Mouse (Mus musculus): ENCODE data around the gene Gabbr2. TPM values are rescaled to one million over a fixed set of nuclear protein-coding genes. Genes with fewer than 3 reads are reported as not detected.

Gene Gabbr2
- polyA plus RNA-seq, 1 experiment from 2014 or later = 5.5 TPM

GRCm38 (mm10) chr4:46676646-46677045, 315.0 kb downstream of the Gabbr2 start:
- no peaks in the 10 kb centered on the region for H3K4me1 ChIP-seq (replicated peaks; ENCODE audit: control insufficient read depth, insufficient read depth, low read length)
- no peak overlapping the region for H3K9ac ChIP-seq (replicated peaks; ENCODE audit: low read depth, low read length)
- H3K9me3 ChIP-seq (ENCODE audit: control insufficient read depth, low read length) = no peaks in the 10 kb centered on the region
- H3K27me3 ChIP-seq (replicated peaks; ENCODE audit: control insufficient read depth, insufficient read depth, low read length) = no peaks in the 10 kb centered on the region
- no peak overlapping the region for H3K4me3 ChIP-seq (replicated peaks; ENCODE audit: low read length)
- no peak overlapping the region for H3K27ac ChIP-seq (ENCODE audit: low read length)
- ATAC-seq = no peak
- WGBS = 76% methylated on average over 3 of the region's 3 CpGs
- no peaks in the 10 kb centered on the region for H3K36me3 ChIP-seq (ENCODE audit: control insufficient read depth, insufficient read depth)
- H3K4me2 ChIP-seq (ENCODE audit: low read length) = no peak overlapping the region

- H3K27me3 ChIP-seq (replicated peaks; ENCODE audit: control insufficient read depth, insufficient read depth, low read length) = no peaks in the 10 kb centered on the region
- H3K9me3 ChIP-seq (ENCODE audit: control insufficient read depth, low read length) = no peaks in the 10 kb centered on the region
- no peak overlapping the region for H3K4me2 ChIP-seq (ENCODE audit: low read length)
- 28% methylated on average over 4 of the region's 4 CpGs for WGBS
- H3K9ac ChIP-seq (replicated peaks; ENCODE audit: low read depth, low read length) = no peak overlapping the region
- H3K27ac ChIP-seq (ENCODE audit: low read length) = no peak overlapping the region
- no peak overlapping the region for H3K4me3 ChIP-seq (replicated peaks; ENCODE audit: low read length)
- H3K36me3 ChIP-seq (ENCODE audit: control insufficient read depth, insufficient read depth) = no peaks in the 10 kb centered on the region
- H3K4me1 ChIP-seq (replicated peaks; ENCODE audit: control insufficient read depth, insufficient read depth, low read length) = no peaks in the 10 kb centered on the region
- ATAC-seq = no peak
Observed at GRCm38 (mm10) chr4:46675992-46676391, 315.7 kb downstream of the Gabbr2 start.

- Histone ChIP-seq H3K4me3 (replicated peaks; ENCODE audit: low read length) (no peak overlapping the region), H3K27ac (ENCODE audit: low read length) (no peak overlapping the region), H3K4me1 (replicated peaks; ENCODE audit: control insufficient read depth, insufficient read depth, low read length) (no peaks in the 10 kb centered on the region), H3K27me3 (replicated peaks; ENCODE audit: control insufficient read depth, insufficient read depth, low read length) (no peaks in the 10 kb centered on the region), H3K4me2 (ENCODE audit: low read length) (no peak overlapping the region), H3K9ac (replicated peaks; ENCODE audit: low read depth, low read length) (no peak overlapping the region), H3K36me3 (ENCODE audit: control insufficient read depth, insufficient read depth) (no peaks in the 10 kb centered on the region), H3K9me3 (ENCODE audit: control insufficient read depth, low read length) (no peaks in the 10 kb centered on the region)
- no peak for ATAC-seq
- 57% methylated on average over 11 of the region's 11 CpGs for WGBS
Observed at GRCm38 (mm10) chr4:46675272-46675785, 316.3 kb downstream of the Gabbr2 start.

- 74% methylated on average over 11 of the region's 11 CpGs for WGBS
- no peak overlapping the region for H3K4me3 ChIP-seq (replicated peaks; ENCODE audit: low read length)
- H3K36me3 ChIP-seq (ENCODE audit: control insufficient read depth, insufficient read depth) = no peaks in the 10 kb centered on the region
- no peak overlapping the region for H3K9ac ChIP-seq (replicated peaks; ENCODE audit: low read depth, low read length)
- H3K27me3 ChIP-seq (replicated peaks; ENCODE audit: control insufficient read depth, insufficient read depth, low read length) = no peaks in the 10 kb centered on the region
- ATAC-seq = no peak
- peaks cover 8% of the 10 kb centered on the region for H3K4me1 ChIP-seq (replicated peaks; ENCODE audit: control insufficient read depth, insufficient read depth, low read length)
- no peak overlapping the region for H3K27ac ChIP-seq (ENCODE audit: low read length)
- H3K9me3 ChIP-seq (ENCODE audit: control insufficient read depth, low read length) = no peaks in the 10 kb centered on the region
- H3K4me2 ChIP-seq (ENCODE audit: low read length) = no peak overlapping the region
Observed at GRCm38 (mm10) chr4:46668620-46669019, 323.1 kb downstream of the Gabbr2 start.

- Histone ChIP-seq H3K4me1 (replicated peaks; ENCODE audit: control insufficient read depth, insufficient read depth, low read length) (peaks cover 8% of the 10 kb centered on the region), H3K9me3 (ENCODE audit: control insufficient read depth, low read length) (no peaks in the 10 kb centered on the region), H3K4me3 (replicated peaks; ENCODE audit: low read length) (no peak overlapping the region), H3K4me2 (ENCODE audit: low read length) (no peak overlapping the region), H3K27me3 (replicated peaks; ENCODE audit: control insufficient read depth, insufficient read depth, low read length) (no peaks in the 10 kb centered on the region), H3K9ac (replicated peaks; ENCODE audit: low read depth, low read length) (no peak overlapping the region), H3K27ac (ENCODE audit: low read length) (no peak overlapping the region), H3K36me3 (ENCODE audit: control insufficient read depth, insufficient read depth) (no peaks in the 10 kb centered on the region)
- no peak for ATAC-seq
- WGBS = 51% methylated on average over 5 of the region's 5 CpGs
Observed at GRCm38 (mm10) chr4:46666420-46666819, 325.3 kb downstream of the Gabbr2 start.

- no peaks in the 10 kb centered on the region for H3K9me3 ChIP-seq (ENCODE audit: control insufficient read depth, low read length)
- no peak overlapping the region for H3K9ac ChIP-seq (replicated peaks; ENCODE audit: low read depth, low read length)
- H3K27ac ChIP-seq (ENCODE audit: low read length) = no peak overlapping the region
- no peaks in the 10 kb centered on the region for H3K36me3 ChIP-seq (ENCODE audit: control insufficient read depth, insufficient read depth)
- H3K4me3 ChIP-seq (replicated peaks; ENCODE audit: low read length) = no peak overlapping the region
- WGBS = 2% methylated on average over 5 of the region's 8 CpGs
- no peak overlapping the region for H3K4me2 ChIP-seq (ENCODE audit: low read length)
- H3K27me3 ChIP-seq (replicated peaks; ENCODE audit: control insufficient read depth, insufficient read depth, low read length) = no peaks in the 10 kb centered on the region
- peaks cover 8% of the 10 kb centered on the region for H3K4me1 ChIP-seq (replicated peaks; ENCODE audit: control insufficient read depth, insufficient read depth, low read length)
- no peak for ATAC-seq
Observed at GRCm38 (mm10) chr4:46665371-46665774, 326.3 kb downstream of the Gabbr2 start.

GRCm38 (mm10) chr4:46664123-46665009, 327.3 kb downstream of the Gabbr2 start:
- peak overlapping the region; percentile 35 for H3K4me3 ChIP-seq (replicated peaks; ENCODE audit: low read length)
- no peaks in the 10 kb centered on the region for H3K27me3 ChIP-seq (replicated peaks; ENCODE audit: control insufficient read depth, insufficient read depth, low read length)
- H3K4me1 ChIP-seq (replicated peaks; ENCODE audit: control insufficient read depth, insufficient read depth, low read length) = peaks cover 8% of the 10 kb centered on the region
- H3K4me2 ChIP-seq (ENCODE audit: low read length) = peak overlapping the region; percentile 55
- no peaks in the 10 kb centered on the region for H3K9me3 ChIP-seq (ENCODE audit: control insufficient read depth, low read length)
- peak overlapping the region; percentile 57 for H3K9ac ChIP-seq (replicated peaks; ENCODE audit: low read depth, low read length)
- no peaks in the 10 kb centered on the region for H3K36me3 ChIP-seq (ENCODE audit: control insufficient read depth, insufficient read depth)
- ATAC-seq = peak; percentile 81
- peak overlapping the region; percentile 44 for H3K27ac ChIP-seq (ENCODE audit: low read length)
- WGBS = 5% methylated on average over 34 of the region's 34 CpGs

GRCm38 (mm10) chr4:46661433-46661832, 330.2 kb downstream of the Gabbr2 start:
- Histone ChIP-seq H3K4me1 (replicated peaks; ENCODE audit: control insufficient read depth, insufficient read depth, low read length) (peaks cover 8% of the 10 kb centered on the region), H3K9me3 (ENCODE audit: control insufficient read depth, low read length) (no peaks in the 10 kb centered on the region), H3K4me3 (replicated peaks; ENCODE audit: low read length) (no peak overlapping the region), H3K9ac (replicated peaks; ENCODE audit: low read depth, low read length) (no peak overlapping the region), H3K36me3 (ENCODE audit: control insufficient read depth, insufficient read depth) (no peaks in the 10 kb centered on the region), H3K4me2 (ENCODE audit: low read length) (no peak overlapping the region), H3K27ac (ENCODE audit: low read length) (no peak overlapping the region), H3K27me3 (replicated peaks; ENCODE audit: control insufficient read depth, insufficient read depth, low read length) (no peaks in the 10 kb centered on the region)
- no peak for ATAC-seq
- 73% methylated on average over 9 of the region's 9 CpGs for WGBS

- no peak for ATAC-seq
Observed at GRCm38 (mm10) chr4:46658946-46659345, 332.7 kb downstream of the Gabbr2 start.

More at GRCm38 (mm10) chr4:46658946-46659345, 332.7 kb downstream of the Gabbr2 start:
- no peaks in the 10 kb centered on the region for H3K27me3 ChIP-seq (replicated peaks; ENCODE audit: control insufficient read depth, insufficient read depth, low read length)
- H3K36me3 ChIP-seq (ENCODE audit: control insufficient read depth, insufficient read depth) = no peaks in the 10 kb centered on the region
- no peak overlapping the region for H3K4me2 ChIP-seq (ENCODE audit: low read length)
- no peaks in the 10 kb centered on the region for H3K9me3 ChIP-seq (ENCODE audit: control insufficient read depth, low read length)
- no peak overlapping the region for H3K9ac ChIP-seq (replicated peaks; ENCODE audit: low read depth, low read length)
- no peak overlapping the region for H3K27ac ChIP-seq (ENCODE audit: low read length)
- no peak overlapping the region for H3K4me3 ChIP-seq (replicated peaks; ENCODE audit: low read length)
- no peaks in the 10 kb centered on the region for H3K4me1 ChIP-seq (replicated peaks; ENCODE audit: control insufficient read depth, insufficient read depth, low read length)
- 67% methylated on average over 5 of the region's 5 CpGs for WGBS

Measured in forebrain, embryonic 16.5 days (tissue).